Mouse (Mus musculus) left cerebral cortex, postnatal 14 days (tissue): ENCODE measurements around the gene Kcp. TPM values are rescaled to one million over a fixed set of nuclear protein-coding genes. Genes with fewer than 3 reads are reported as not detected.

ENCODE experiments used
- DNase-seq, 2 experiments: peaks; one replicate each; pipeline ENCODE4 v3.0.0; 2021 to 2022; ENCODE audit warnings: low spot score in 2 of 2, mixed read lengths in 1 of 2
- intact Hi-C: fragments of 180-260 bp; cut with DNase I; formaldehyde crosslinking; loops from one replicate; pipeline ENCODE4 v1.15.1; 2025
- total RNA-seq, 2 experiments: library from RNA; stranded (reverse); gene quantifications; 2 replicates each; pipeline ENCODE4 v1.2.3; 2021

Kcp gene
- total RNA-seq, 2 experiments from 2014 or later = 5.9 to 7.6 TPM

DNA sequence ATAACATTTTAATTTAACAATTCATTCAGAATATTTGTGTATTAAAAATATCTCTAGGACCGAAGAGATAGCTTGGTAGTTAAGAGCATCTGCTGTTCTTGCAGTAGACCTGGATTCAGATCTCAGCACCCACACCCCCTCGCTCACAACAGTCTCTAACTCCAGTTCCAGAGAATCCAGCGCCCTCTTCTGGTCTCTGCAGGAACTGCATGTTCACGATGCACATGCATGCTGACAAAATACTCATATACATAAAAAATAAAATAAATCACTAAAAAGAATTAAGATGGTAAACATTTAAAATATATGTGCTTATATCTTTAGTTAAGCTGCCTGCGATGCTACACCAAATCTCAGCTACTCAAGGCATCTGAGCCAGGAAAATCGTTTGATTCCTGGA, 17.5 kb upstream of the Kcp start:
- DNase-seq = no peak
- intact Hi-C loops = no loop called here

DNA sequence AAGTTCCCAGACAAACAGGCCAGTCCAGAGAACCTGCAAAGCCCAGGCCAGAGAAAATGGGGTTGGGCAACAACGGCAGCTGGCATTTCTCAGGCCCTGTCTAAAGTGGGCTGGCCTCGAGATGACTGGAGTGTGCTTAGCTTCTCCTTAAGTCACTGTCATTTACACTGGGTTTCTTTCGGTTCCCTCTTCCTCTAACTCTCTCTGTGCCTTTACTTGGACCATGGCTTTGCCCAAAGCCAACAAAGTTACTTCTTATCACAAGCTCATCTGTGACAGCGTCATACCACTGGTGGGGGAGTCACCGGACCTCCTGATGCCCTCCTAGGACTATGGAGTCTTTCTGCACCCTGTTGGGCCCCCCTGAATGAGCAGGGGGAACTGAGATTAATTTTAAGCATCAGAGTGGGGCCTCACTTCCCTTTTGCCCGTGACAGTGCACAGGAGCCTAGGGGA, 16.3 kb upstream of the Kcp start:
- DNase-seq = peak in 1 of 2 experiments; percentile 25
- intact Hi-C loops = no loop called here

DNA sequence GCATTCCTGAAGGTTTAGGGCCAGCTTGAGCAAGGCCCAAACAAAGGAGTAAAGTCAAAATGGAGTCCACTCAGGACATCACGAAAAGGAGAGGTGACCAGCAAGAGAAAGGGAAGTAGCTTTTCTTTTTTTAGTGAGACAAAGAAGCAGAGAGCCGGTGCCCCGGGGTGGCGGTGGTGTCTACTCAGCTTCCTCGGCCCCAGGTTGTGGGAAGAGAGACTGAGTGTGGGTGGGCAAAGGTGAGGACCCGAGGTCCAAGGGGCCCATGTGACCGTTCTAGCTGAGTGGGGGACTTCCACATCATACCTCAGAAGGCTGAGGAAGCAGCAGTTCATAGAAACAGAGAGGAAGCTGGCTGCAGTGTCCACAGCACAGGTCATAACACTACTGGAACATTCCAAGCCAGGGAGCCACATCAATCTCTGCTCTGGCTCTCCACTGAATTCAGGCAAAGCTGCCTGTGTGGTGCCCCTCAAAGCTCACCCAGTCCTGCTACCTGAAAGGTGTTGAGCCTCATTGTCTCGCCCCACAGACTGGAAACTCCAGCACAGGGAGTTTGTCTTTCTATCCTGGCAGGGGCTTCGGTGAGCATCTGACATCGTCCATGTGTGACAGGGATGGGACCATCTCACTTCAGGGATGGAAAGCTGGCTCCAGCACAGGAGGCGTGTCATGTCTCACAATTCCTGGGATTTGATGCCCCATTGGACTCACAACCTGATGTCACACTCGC, 15.7 kb upstream of the Kcp start:
- intact Hi-C loops = no loop called here

DNA sequence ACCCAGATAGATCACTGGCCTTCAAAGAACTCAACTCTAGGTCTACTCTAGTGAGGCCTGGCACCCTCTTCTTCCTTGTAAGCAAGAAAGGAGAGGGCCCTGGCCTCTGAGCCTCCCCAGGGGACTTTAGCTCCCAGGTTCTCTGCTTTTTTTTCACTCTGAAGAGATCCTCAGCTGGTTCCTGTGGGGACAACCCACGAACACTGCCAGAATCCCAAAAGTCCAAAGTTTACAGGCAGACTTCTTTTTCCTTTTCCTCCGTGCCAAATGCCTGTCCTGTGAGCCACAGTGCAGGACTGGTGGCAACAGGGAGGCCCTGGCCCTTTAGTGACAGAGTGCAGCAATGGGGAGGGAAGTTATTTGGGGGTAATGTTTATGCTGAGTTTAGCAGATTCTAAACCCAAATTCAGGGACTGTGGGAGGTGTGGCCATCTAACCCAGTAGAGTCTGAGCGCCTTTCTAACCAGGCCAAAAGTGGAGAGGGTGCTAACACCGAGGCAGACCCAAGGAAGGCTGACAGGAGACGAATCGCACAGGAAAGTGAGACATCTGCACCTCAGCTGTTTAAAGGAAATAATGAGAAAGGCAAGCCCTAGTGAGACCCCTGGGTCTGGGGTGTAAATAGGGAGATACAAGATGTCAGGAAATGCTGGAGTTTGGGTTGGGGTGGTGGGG, 15.0 kb upstream of the Kcp start:
- intact Hi-C loops = no loop called here
- DNase-seq = no peak

More for the DNA sequence above, 15.7 kb upstream of the Kcp start:
- no peak for DNase-seq

DNA sequence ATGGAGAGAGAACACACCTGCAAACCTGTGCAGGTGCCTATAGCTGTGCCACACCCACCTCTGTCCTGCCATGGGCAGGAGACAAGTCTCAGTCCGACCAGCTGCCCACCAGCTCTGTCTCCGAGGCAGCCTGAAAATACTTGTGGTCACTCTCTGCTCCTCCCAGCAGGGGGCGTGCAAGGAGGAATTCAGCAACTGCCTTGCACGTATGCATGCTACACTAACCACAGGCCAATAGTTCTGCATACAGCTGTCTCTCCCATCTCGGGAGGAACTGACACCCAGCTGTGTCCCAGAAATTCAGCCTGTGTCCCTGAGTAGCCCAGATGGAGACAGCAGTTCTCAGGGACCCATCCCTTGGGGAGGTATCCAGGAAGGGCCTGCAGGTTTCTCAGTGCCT, 9.4 kb upstream of the Kcp start:
- peak; percentile 63 to 69 for DNase-seq
- intact Hi-C loops = no loop called here

DNA sequence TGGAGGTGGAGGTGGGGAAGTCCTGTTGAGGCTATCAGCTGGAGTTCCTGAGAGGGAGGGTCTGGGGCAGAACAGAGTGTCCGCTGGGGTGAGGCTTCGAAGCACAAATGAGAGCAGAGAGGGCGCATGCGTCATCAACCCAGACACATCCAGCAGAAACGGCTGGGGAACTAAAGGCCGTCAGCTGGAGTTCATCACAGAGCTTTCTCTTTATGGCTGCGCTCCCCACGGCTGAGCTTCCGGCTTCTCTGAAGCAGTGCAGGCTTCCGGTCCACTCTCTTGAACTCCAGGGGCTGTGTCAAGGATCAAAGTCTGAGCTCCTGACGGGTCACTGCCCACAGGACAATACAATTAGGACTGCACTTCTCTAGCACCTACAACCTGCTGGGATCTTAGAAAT, 5.5 kb upstream of the Kcp start:
- intact Hi-C loops = no loop called here
- no peak for DNase-seq

DNA sequence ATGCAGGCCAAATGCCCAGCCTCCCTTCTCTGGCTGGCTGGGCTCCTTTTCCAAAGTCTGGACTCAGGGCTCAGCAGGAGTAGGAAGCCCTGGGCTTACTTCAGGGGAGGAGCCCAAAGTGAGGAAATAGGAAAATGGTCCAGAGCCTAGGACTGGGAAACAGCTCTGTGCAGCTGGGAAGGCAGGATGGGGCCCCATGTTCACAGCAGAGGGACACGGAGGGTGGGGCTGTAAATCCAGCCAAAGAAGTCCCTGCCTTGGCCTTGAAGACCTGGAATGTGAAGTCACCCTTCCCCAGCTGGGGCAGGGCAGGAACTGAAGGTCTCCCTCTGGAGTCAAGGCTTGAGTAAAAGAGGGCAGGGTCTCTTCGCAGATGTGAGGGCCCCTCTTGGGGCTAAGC, 1.3 kb upstream of the Kcp start:
- intact Hi-C loops = no loop called here
- no peak for DNase-seq

DNA sequence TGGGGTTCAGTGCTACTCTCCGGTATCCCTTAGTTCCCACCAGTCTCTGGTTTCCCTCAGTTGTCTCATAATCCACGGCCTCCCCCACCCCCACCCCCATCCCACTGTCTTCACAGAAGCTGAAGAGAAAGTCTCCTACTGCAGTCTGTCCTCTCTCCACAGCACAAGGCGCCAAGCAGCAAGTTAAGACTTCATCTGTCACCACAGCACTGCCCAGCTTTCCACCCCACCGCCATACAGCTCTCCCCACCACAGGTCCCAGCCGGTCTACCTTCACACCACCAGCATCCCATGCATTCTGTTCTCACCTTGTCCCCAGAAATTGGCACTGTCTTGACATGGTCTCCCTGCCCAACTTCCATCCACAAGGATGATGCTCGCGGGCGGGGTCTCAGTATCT, 918 bp downstream of the Kcp start:
- intact Hi-C loops = no loop called here

DNA sequence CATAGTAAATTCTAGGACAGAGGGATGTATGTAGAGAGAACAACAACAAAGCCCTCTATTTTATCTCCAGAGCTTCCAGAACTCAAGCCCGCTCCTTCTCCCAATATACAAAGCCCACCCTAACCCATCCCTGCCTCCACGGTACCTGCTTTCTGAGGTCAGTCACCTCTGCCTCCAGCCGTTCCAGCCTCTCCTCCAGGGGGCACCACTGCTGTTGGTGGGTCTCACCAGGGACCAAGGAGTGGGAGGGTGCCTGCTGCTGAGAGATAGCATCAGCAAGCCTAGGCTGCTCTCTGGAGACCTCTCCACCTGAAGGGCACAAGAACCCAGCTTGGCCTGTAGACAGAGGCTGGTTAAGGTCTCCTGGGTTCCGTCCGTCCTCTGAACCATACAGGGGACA, 2.3 kb downstream of the Kcp start:
- no peak for DNase-seq
- intact Hi-C loops = no loop called here

More for the DNA sequence above, 918 bp downstream of the Kcp start:
- DNase-seq = no peak

DNA sequence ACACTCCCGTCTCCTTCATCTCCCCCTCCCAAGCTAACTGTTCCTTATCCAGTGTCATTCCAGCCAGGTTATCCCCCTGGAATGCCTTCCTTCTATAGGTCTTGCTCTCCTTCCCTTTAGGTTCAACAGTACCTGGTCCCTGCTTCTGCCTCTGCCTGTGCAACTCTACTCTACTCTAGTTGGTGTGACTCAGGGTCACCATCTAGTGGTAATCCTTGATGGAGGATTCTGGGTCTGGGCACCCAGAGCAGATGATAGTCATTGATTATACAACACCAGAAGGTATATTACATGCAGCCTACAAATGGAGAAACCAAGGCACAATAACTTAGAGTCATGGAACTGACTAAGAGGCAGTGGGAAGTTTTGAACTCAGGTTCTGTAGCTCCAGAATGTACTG, 6.2 kb downstream of the Kcp start:
- intact Hi-C loops = no loop called here
- no peak for DNase-seq

DNA sequence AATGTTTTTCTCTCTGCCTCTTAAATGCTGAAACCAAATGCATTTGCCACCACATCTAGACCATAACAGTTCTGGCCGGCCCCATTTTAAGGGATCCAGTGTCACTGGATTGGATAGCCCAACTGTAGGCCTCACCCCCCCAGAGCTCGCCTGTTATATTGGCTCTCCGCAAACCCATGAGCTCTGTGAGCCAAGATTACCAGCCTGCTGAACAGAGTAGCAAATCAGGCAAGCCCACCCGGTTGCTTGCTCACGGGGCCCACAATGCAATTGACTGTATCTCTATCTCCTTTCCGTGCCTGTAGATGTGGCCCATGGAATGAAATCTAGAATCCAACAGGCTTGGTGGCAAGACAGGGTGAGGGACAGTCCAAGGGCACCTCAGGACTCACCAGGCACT, 6.9 kb downstream of the Kcp start:
- intact Hi-C loops = no loop called here
- DNase-seq = no peak

DNA sequence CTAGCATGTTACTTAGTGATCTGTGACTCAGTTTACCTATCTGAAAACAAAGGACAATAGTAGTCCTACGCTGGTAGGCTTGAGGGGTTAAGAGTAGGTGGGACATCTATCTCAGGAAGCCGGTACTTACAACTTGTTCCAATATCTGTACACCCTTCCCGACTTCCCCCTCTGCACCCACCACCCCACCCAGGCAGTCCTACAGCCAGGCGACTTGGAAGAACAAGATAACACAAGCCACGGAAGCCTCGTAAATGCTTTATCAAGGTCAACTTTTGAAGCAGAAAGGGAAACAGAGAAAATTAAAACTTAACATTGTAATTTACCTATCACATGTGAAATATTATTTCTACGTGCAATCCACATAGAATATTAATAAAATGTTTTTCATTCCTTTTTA, 7.6 kb downstream of the Kcp start:
- intact Hi-C loops = no loop called here
- DNase-seq = no peak

DNA sequence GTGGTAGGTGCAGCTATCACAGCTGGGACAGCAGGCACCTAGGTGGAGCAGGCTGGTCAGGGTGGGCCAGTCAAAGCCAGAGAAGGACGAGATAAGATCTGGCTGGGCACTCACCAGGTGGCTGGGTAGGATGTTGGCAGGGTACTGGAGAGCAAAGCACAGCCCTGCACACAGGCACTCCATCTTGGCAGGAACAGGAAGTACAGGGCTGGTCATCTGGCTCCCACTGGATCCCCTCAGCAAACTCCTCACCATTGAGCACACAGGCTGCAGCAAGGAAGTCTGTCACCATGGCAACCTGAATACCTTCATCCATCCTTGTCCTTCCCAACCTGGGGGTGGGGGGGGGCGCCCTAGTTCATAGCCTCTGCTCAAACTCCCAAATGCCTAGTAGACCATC, 10.0 kb downstream of the Kcp start:
- no peak for DNase-seq
- intact Hi-C loops = no loop called here

DNA sequence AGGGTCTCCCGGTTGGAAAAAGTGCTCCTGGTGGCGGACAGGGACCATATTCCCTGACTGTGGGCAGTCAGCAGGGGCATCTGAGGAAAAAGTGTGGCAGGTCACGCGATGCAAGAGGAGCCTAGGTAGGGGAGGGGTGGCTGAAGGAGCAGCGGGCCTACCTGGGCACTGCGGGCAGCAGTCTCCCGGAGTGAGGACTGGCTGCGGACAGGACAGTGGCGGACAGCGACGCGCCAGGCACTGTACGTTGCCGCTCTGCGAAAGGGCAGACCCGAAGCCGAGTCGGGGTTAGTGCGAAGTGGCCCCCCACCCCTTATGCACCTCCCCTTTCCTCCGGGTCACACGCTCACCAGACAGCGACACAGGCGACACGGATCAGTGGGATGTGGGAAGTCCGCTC, 11.5 kb downstream of the Kcp start:
- intact Hi-C loops = no loop called here
- no peak for DNase-seq

DNA sequence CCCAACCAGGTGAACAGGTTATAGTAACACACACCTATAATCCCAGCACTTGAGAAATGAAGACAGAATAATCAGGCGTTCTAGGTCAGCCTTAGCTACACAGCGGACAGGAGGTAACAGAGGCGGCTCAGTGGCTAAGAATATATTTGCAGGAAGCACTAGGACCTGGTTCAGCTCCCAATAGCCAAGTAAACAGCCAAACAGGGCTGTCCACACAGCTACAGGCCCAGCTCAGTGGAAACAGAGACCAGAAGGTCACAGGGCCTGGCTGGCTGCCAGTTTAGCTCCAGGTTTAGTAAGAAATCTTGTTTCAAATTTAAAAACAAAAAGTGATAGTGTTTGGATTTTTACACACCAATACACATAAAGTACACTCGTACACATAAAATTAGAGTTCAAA, 13.7 kb downstream of the Kcp start:
- no peak for DNase-seq
- intact Hi-C loops = no loop called here

DNA sequence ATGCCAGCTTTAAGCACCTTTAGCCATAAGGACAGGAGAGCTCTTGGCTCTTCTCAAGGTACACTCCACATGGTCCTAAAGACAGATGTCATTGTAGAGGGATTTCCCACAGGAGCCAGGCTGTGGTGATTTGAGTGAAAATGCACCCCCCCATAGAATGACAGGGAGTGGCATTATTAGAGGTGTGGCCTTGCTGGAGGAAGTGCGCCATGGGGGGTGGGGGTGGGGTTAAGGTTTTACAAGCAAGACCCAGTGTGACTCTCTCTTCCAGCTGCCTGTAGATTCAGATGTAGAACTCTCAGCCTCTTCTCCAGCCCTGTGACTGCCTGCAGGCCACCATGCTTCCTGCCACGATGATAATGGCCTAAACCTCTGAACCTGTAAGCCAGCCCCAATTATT, 21.8 kb downstream of the Kcp start:
- intact Hi-C loops = no loop called here

DNA sequence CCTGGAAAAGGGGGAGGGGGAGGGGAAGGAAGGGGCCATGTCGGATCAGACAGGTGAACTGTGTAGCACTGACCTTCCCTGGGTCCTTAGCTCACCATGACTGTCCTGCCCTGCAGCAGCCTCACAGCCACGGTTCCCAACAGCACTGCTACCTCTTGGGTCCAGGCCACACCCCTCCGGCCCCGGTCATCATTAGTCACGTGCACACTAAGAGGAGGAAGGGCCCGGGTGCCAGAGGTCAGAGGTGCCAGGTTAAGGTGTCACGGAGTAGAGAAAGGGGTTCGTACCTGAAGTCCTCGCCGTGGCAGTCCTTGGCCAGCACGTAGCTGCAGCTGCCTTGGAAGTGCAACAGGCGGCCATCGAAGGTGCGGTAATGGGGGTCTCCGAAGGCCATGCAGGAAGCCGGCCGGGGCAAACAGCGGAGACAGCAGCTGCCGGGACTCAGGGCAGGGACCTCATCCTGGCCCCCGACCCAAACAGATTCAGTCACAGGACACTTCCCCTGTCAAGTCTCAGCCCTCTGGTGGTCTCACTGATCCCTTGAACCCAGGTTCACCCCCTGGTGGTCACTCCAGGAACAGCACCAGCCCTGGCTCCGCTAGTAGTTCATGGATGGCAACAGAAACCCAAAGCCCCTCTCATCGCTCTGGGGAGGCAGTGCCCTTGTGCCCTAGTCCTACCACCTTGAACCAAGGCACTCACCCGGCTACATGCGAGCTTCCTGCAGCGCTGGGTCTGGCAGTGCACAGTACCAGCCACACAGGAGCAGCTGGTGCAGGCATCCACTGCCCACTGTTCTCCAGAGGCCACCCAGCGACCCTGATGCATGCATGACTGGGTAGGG, 22.8 kb downstream of the Kcp start:
- intact Hi-C loops = no loop called here
- peak in 1 of 2 experiments; percentile 69 for DNase-seq

More for the DNA sequence above, 21.8 kb downstream of the Kcp start:
- DNase-seq = no peak

DNA sequence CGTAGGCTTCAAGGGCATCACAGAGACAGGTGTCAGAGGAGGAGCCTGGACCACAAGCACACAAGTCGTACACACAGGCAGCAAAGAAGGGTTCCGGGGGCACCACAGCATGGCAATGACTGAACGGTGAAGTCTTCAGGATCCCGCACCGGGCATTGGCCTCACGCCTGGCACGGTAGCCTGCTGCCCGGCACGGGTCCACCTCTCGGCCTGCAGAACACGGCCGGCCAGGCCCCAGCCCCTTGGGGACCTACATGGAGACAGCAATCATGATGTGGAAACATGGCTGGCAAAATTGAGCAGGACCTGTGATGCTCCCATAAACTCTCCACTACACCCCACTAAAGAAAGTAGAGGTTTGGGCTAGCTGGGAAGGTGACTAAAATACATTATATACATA, 25.1 kb downstream of the Kcp start:
- intact Hi-C loops = no loop called here
- no peak for DNase-seq

DNA sequence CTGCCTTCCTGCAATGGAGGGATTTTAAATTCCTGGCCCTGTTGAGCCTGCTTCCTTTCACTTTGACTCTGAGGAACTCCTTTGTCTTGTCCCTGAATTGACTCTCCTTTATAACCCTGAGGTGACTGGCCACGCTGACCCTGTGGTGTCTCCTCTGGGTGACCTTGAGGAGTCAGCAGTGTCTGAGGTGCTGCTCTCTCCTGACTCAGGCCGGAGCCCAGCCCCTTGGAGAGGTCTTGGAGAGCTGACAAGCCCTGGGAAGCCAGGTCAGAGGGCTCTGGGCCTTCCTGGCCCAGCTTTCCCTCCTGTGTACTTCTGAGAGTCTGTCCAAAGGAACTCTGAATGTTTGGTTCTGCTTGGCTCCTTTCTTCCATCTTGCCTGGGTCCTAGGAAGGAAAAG, 33.0 kb downstream of the Kcp start:
- intact Hi-C loops = no loop called here
- no peak for DNase-seq

DNA sequence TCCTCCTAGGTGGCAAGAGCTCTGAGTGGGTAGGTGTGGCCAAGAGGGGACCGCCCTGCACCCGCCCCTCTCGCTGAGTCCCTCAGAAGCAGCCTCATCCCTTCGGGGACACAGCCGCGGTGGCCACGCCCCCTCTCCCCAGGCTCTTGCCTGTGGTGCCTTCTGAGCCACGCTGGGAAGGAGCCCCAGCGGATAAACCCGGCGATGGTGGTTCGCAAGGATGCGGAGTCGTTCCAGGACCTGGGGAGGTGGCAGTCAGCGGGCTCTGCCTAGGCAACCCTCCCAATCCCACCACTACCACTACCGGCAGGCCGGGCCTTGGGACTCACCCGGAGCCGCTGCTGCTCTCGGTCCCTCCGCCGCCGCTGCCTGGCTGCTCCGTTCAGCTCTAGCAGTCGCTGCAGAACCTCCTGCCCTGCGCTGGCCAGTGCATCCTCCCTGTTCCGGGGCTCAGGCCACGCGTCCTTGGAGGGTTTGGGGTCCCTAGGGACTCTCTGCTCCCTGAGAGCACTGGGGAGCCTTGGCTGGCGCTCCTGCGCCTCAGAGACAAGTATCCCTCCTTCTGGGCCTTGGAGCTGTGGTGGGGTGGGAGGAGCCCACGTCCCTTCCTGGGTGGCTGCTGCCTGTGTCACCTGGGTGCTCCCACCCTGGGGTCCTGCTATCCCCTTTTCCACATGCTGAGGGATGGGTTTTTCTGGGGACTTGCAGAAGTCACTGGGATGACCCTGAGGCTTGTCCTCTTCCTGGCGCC, 33.6 kb downstream of the Kcp start:
- peak; percentile 67 to 72 for DNase-seq
- intact Hi-C loops = no loop called here
